Mouse (Mus musculus): ENCODE measurements around the gene Retreg1.

- TF ChIP-seq NANOG (IDR thresholded peaks at IDR 0.05; ENCODE audit: borderline replicate concordance, low read length) (no peak), CTCF (conservative IDR thresholded peaks at IDR 0.05; ENCODE audit: low read length) (no peak)
These were observed 71.2 kb downstream of the Retreg1 start for GRCm38 (mm10) chr15:25914160-25914559.

All from E14TG2a.4 (cell line).